Comparison of ENCODE assay signal across 10 mouse cellular contexts in the genomic region with DNA sequence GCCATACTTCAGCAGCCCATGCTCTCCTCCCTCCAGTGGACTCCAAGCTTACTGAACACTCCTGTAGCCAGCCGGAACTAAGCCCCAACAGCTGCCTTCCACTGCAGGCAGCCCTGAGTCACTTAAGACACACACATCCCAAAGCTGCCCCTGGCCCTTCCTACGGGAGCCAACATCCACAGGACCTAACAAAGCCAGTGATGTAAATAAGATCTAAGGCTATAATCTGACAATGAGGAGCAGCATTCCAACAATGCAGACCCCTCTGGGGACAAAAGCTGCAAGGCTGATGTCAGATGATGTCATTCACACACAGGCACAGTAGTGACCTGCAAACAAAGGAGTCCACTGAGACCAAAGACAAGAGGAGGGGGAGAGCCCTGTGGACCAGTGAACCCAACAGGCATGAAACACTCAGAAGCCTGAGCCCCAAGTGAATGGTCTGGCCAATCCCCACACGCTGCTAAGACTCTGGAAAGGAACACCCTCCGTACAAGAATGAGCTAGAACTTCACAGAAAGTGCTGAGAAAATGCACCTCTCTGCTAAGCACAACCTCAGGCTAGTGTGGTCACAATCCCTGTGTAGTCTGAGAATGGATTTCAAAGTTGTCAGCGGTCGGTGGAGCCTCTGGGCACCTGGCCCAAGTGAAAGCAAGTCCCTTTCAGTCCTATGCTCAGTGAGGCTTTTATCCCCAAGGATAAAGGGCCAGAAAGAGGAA. TPM values are rescaled to one million over a fixed set of nuclear protein-coding genes. Genes with fewer than 3 reads are reported as not detected.
DNase-seq lines count a peak whose midpoint lies in the region; ATAC-seq and TF ChIP-seq lines count a peak whose summit lies in the region.
"Had no signal": no experiment of that assay in that cellular context is flagged by ENCODE, and none has a peak within 500 bp of the region (broad histone marks: within the 10 kb centered on the region; RNA-seq: fewer than 3 reads in every experiment).

No protein-coding gene starts in this region.

- peak; percentile 71 for DNase-seq in Muller cell, postnatal 12 days (ENCODE audit: inconsistent ontology term)
- DNase-seq in Patski (ENCODE audit: low read depth, low spot score) = no peak
- DNase-seq in midbrain, embryonic 11.5 days (ENCODE audit: low spot score, missing footprints) = peak; percentile 96
- no peak for DNase-seq in cerebellum, adult 2 months
- no peak for DNase-seq in cerebellum, adult 9-11 months
- DNase-seq in left cerebral cortex, adult 18-20 months (ENCODE audit: low spot score in 2 of 2) = no peak
- DNase-seq: cerebellum, adult 11 months; kidney, adult 18-20 months had no signal

- H3K9ac ChIP-seq in forebrain, embryonic 15.5 days (replicated peaks) = no peak overlapping the region
- H3K9ac ChIP-seq in midbrain, embryonic 11.5 days (ENCODE audit: low read length) = peak overlapping the region; percentile 31; the same call in 1 of the 2 replicates

- peaks cover 28% of the 10 kb centered on the region; the same call in 1 of the 2 replicates for H3K36me3 ChIP-seq in forebrain, embryonic 15.5 days
- H3K36me3 ChIP-seq in midbrain, embryonic 11.5 days (ENCODE audit: control insufficient read depth, insufficient read depth, low read length) = peaks cover 11% of the 10 kb centered on the region

- in situ Hi-C loops in Patski (cut with MboI; ENCODE audit: low pct_unique_long_range_greater_than_20kb) = no loop called here

- peak; percentile 78 for ATAC-seq in Patski
- ATAC-seq in forebrain, embryonic 15.5 days (replicated peaks) = peak; percentile 58
- ATAC-seq in midbrain, embryonic 11.5 days (ENCODE audit: low FRiP score) = peak; percentile 93

- H3K4me2 ChIP-seq in forebrain, embryonic 15.5 days (replicated peaks) = no peak overlapping the region
- no peak overlapping the region for H3K4me2 ChIP-seq in midbrain, embryonic 11.5 days

- no peak overlapping the region for H3K27ac ChIP-seq in forebrain, embryonic 15.5 days (replicated peaks)
- peak overlapping the region; percentile 80 for H3K27ac ChIP-seq in midbrain, embryonic 11.5 days (ENCODE audit: low read depth, low read length)
- H3K27ac ChIP-seq in cerebellum, adult 2 months (ENCODE audit: insufficient read depth, low read length) = no peak overlapping the region; the same call in 1 of the 2 replicates

- TF ChIP-seq POLR2A in cerebellum, adult 2 months (IDR thresholded peaks at IDR 0.05; ENCODE audit: borderline replicate concordance, insufficient read depth, low read length) = no peak

- 19% methylated on average over 6 of the region's 6 CpGs for WGBS in forebrain, embryonic 15.5 days
- 25% methylated on average over 6 of the region's 6 CpGs for WGBS in midbrain, embryonic 11.5 days
- 53% methylated on average over 6 of the region's 6 CpGs for WGBS in cerebellum, adult 2 months

- CTCF ChIA-PET in Patski (lab: Charles Lee) = interaction anchor here (0.8 to 1.9 kb wide), 5 partner anchors 9 to 39 kb away, joined by 3 to 4 read pairs (median 3); partner anchors contain the start of genes Cyren and Wdr91

- H3K9me3 ChIP-seq in forebrain, embryonic 15.5 days = no peaks in the 10 kb centered on the region
- no peaks in the 10 kb centered on the region for H3K9me3 ChIP-seq in midbrain, embryonic 11.5 days (ENCODE audit: control insufficient read depth, low read length)

- H3K4me1 ChIP-seq in forebrain, embryonic 15.5 days = peaks cover 10% of the 10 kb centered on the region
- peaks cover 25% of the 10 kb centered on the region for H3K4me1 ChIP-seq in midbrain, embryonic 11.5 days (ENCODE audit: control insufficient read depth, insufficient read depth, low read length)
- no peaks in the 10 kb centered on the region for H3K4me1 ChIP-seq in cerebellum, adult 2 months (ENCODE audit: control insufficient read depth, insufficient read depth, low read length)

- POLR2A ChIA-PET in Patski (lab: Charles Lee) = interaction anchor here (1.4 kb wide), 1 partner anchor 9 kb away, joined by 3 read pairs; no protein-coding TSS in a partner anchor

- H3K27me3 ChIP-seq in Patski = no peaks in the 10 kb centered on the region
- no peaks in the 10 kb centered on the region for H3K27me3 ChIP-seq in forebrain, embryonic 15.5 days
- no peaks in the 10 kb centered on the region for H3K27me3 ChIP-seq in midbrain, embryonic 11.5 days (ENCODE audit: control insufficient read depth, insufficient read depth, low read length)
- H3K27me3 ChIP-seq in cerebellum, adult 2 months (ENCODE audit: control insufficient read depth, insufficient read depth, low read length) = no peaks in the 10 kb centered on the region

- TF ChIP-seq CTCF in Patski (IDR thresholded peaks at IDR 0.05) = no peak
- no peak for TF ChIP-seq CTCF in cerebellum, adult 2 months (IDR thresholded peaks at IDR 0.05; ENCODE audit: borderline replicate concordance, insufficient read depth, low read depth, low read length)

- no peak overlapping the region for H3K4me3 ChIP-seq in forebrain, embryonic 15.5 days
- no peak overlapping the region for H3K4me3 ChIP-seq in midbrain, embryonic 11.5 days (ENCODE audit: low read depth, low read length)
- no peak overlapping the region for H3K4me3 ChIP-seq in cerebellum, adult 2 months (replicated peaks; ENCODE audit: insufficient read depth, low read depth, low read length)

RNA-seq across cellular contexts. Expression of gene Cyren, which starts 9.4 kb away (rescaled TPM):
- 9.2 TPM for polyA plus RNA-seq in Patski (2021)
- 11.4 and 13.7 TPM in 2 replicates for polyA plus RNA-seq in forebrain, embryonic 15.5 days (2015; fragmentation: Nextera tagmentation; extraction: Ambion mirVana)
- polyA plus RNA-seq in midbrain, embryonic 11.5 days (2014; fragmentation: Nextera tagmentation; extraction: Ambion mirVana) = 11.8 TPM in 2 replicates
- polyA plus RNA-seq in cerebellum, adult 2 months (2012; rRNA removed) = 3.7 and 4.9 TPM in 2 replicates
- total RNA-seq in left cerebral cortex, adult 18-20 months (2021) = 1 to 10 TPM; 4.1 to 5.6 TPM

RNA-seq across cellular contexts. Expression of gene Wdr91, which starts 23.4 kb away (rescaled TPM):
- 15.5 TPM for polyA plus RNA-seq in Patski (2021)
- 11.2 and 12.4 TPM in 2 replicates for polyA plus RNA-seq in forebrain, embryonic 15.5 days (2015; fragmentation: Nextera tagmentation; extraction: Ambion mirVana)
- 9.8 and 10.4 TPM in 2 replicates for polyA plus RNA-seq in midbrain, embryonic 11.5 days (2014; fragmentation: Nextera tagmentation; extraction: Ambion mirVana)
- 26.7 and 28.0 TPM in 2 replicates for polyA plus RNA-seq in cerebellum, adult 2 months (2012; rRNA removed)
- 10 to 100 TPM; 30.2 to 33.2 TPM for total RNA-seq in left cerebral cortex, adult 18-20 months (2021)

RNA-seq across cellular contexts. Expression of gene Tmem140, which starts 24.3 kb away (rescaled TPM):
- 16.9 TPM for polyA plus RNA-seq in Patski (2021)
- 1.3 and 1.6 TPM in 2 replicates for polyA plus RNA-seq in forebrain, embryonic 15.5 days (2015; fragmentation: Nextera tagmentation; extraction: Ambion mirVana)
- polyA plus RNA-seq in midbrain, embryonic 11.5 days (2014; fragmentation: Nextera tagmentation; extraction: Ambion mirVana) = 1.00 and 1.3 TPM in 2 replicates
- 1.4 and 1.8 TPM in 2 replicates for polyA plus RNA-seq in cerebellum, adult 2 months (2012; rRNA removed)
- total RNA-seq in left cerebral cortex, adult 18-20 months (2021) = 1 to 10 TPM; 3.5 to 4.6 TPM

RNA-seq across cellular contexts. Expression of gene Stra8, which starts 32.7 kb away (rescaled TPM):
- not detected for polyA plus RNA-seq in Patski (2021)
- not detected in 2 replicates for polyA plus RNA-seq in forebrain, embryonic 15.5 days (2015; fragmentation: Nextera tagmentation; extraction: Ambion mirVana)
- polyA plus RNA-seq in midbrain, embryonic 11.5 days (2014; fragmentation: Nextera tagmentation; extraction: Ambion mirVana) = not detected in 2 replicates
- polyA plus RNA-seq in cerebellum, adult 2 months (2012; rRNA removed) = not detected in 2 replicates
- not detected for total RNA-seq in left cerebral cortex, adult 18-20 months (2021)
- total RNA-seq: left cerebral cortex, postnatal 14 days had no signal

Comparison
In these comparisons a context has a peak if more than half of its experiments do, and no peak if none do; other contexts are left out.
1. DNase-seq: peak in Muller cell, postnatal 12 days (single experiment) and midbrain, embryonic 11.5 days (single experiment); none in Patski (single experiment), cerebellum, adult 2 months (0 of 2), cerebellum, adult 9-11 months (single experiment) and left cerebral cortex, adult 18-20 months (0 of 2).
2. Peak in every context shown above with its lines, with median percentiles within 50 percentile points of each other: ATAC-seq.